Mouse (Mus musculus) embryonic facial prominence, embryonic 14.5 days (tissue): Measurements from ENCODE around the gene Dpf1. TPM values are rescaled to one million over a fixed set of nuclear protein-coding genes. Genes with fewer than 3 reads are reported as not detected.

Source experiments
- ATAC-seq: fragments of 200-750 bp; cut with Nextera tagmentation; 2 replicates; pipeline ENCODE4 v1.8.0; 2017; ENCODE audit warnings: low read depth, moderate number of reproducible peaks, moderate TSS enrichment
- DNase-seq: peaks from one replicate; pipeline ENCODE4 v3.0.0-alpha.2; 2015; ENCODE audit warnings: low spot score
- H3K27ac ChIP-seq: fragments of 300-500 bp; sonication (generic); replicated peaks from 2 replicates; pipeline ENCODE4 v1.5.1; 2014; ENCODE audit warnings: low read depth, mild to moderate bottlenecking, low read length, moderate library complexity
- H3K27me3 ChIP-seq: fragments of 300-500 bp; sonication (generic); replicated peaks from 2 replicates; pipeline ENCODE4 v1.6.1; 2014; ENCODE audit warnings: low read length; ENCODE audit not compliant: control insufficient read depth, insufficient read depth
- H3K36me3 ChIP-seq: fragments of 300-500 bp; sonication (generic); 2 replicates; pipeline ENCODE4 v1.6.1; 2014; ENCODE audit warnings: low read length, mixed read lengths; ENCODE audit not compliant: control insufficient read depth, insufficient read depth
- H3K4me1 ChIP-seq: fragments of 300-500 bp; sonication (generic); 2 replicates; pipeline ENCODE4 v1.6.1; 2014; ENCODE audit warnings: antibody characterized with exemption, low read length; ENCODE audit not compliant: control insufficient read depth, insufficient read depth
- H3K4me2 ChIP-seq: fragments of 300-500 bp; sonication (generic); 2 replicates; pipeline ENCODE4 v1.6.1; 2014; ENCODE audit warnings: low read depth, mild to moderate bottlenecking, low read length, moderate library complexity, mixed read lengths
- H3K4me3 ChIP-seq: fragments of 300-500 bp; sonication (generic); 2 replicates; pipeline ENCODE4 v1.5.1; 2014; ENCODE audit warnings: low read depth, mild to moderate bottlenecking, low read length
- H3K9ac ChIP-seq: fragments of 300-500 bp; sonication (generic); 2 replicates; pipeline ENCODE4 v1.6.1; 2014; ENCODE audit warnings: low read depth, mild to moderate bottlenecking, low read length, moderate library complexity, mixed read lengths
- H3K9me3 ChIP-seq: fragments of 300-500 bp; sonication (generic); 2 replicates; pipeline ENCODE4 v1.6.1; 2016; ENCODE audit warnings: low read length; ENCODE audit not compliant: control insufficient read depth
- WGBS: fragments of 180-500 bp; shearing (Covaris S2); extraction: QIAGEN DNeasy Blood & Tissue Kit; methylation state at CpG from one replicate; pipeline ENCODE4 v1.1.7; 2014; 5-methylcytosine and 5-hydroxymethylcytosine counted together
- polyA plus RNA-seq: library from polyadenylated mRNA; unstranded; fragments of >200 nt; fragmentation: Nextera tagmentation; extraction: Ambion mirVana; gene quantifications from 2 replicates; pipeline ENCODE4 v1.2.1, GENCODE M21; 2014

The Dpf1 gene
- polyA plus RNA-seq, 1 experiment from 2014 or later = 11.4 TPM

GRCm38 (mm10) chr7:29346212-29346611 is 42.5 kb downstream of the Dpf1 start:
- H3K27ac ChIP-seq = no peak overlapping the region
- H3K4me3 ChIP-seq = no peak overlapping the region
- no peak for ATAC-seq
- no peak overlapping the region for H3K4me2 ChIP-seq
- H3K9ac ChIP-seq = no peak overlapping the region
- H3K27me3 ChIP-seq = no peaks in the 10 kb centered on the region
- WGBS = 67% methylated on average over 3 of the region's 3 CpGs
- peaks cover 45% of the 10 kb centered on the region for H3K36me3 ChIP-seq
- H3K4me1 ChIP-seq = peaks cover 12% of the 10 kb centered on the region; the same call in 1 of the 2 replicates
- no peak for DNase-seq
- no peaks in the 10 kb centered on the region for H3K9me3 ChIP-seq

GRCm38 (mm10) chr7:29350489-29350888 is 46.7 kb downstream of the Dpf1 start:
- ATAC-seq (no peak), DNase-seq (no peak)
- WGBS = 88% methylated on average over 10 of the region's 10 CpGs
- Histone ChIP-seq H3K27me3 (no peaks in the 10 kb centered on the region), H3K9ac (no peak overlapping the region), H3K4me2 (no peak overlapping the region), H3K27ac (no peak overlapping the region), H3K4me3 (no peak overlapping the region), H3K9me3 (no peaks in the 10 kb centered on the region), H3K4me1 (no peaks in the 10 kb centered on the region), H3K36me3 (peaks cover 55% of the 10 kb centered on the region)

DNA sequence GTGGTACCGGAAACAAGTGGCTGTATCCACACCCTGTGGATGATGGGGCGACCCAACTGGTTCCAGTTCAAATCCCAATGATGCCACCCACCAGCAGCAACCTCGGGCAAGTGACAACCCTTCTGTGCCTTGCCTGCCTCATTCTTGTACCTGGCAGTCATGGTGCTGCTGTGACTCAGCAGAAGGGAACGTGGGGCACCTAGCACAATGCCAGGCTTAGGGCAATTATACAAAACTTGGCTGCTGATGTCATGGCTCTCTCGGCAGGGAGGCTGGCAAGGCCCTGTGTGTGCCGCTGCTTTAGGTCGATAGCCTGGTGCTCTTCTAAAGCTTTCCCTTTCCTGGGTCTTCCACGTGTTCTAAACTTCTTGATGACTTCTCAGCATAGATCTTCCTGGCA is 48.5 kb downstream of the Dpf1 start:
- Histone ChIP-seq H3K4me3 (no peak overlapping the region), H3K27ac (no peak overlapping the region), H3K4me2 (no peak overlapping the region), H3K36me3 (peaks cover 51% of the 10 kb centered on the region), H3K27me3 (no peaks in the 10 kb centered on the region), H3K9me3 (no peaks in the 10 kb centered on the region), H3K9ac (no peak overlapping the region), H3K4me1 (no peaks in the 10 kb centered on the region)
- 94% methylated on average over 8 of the region's 8 CpGs for WGBS
- ATAC-seq (no peak), DNase-seq (no peak)

DNA sequence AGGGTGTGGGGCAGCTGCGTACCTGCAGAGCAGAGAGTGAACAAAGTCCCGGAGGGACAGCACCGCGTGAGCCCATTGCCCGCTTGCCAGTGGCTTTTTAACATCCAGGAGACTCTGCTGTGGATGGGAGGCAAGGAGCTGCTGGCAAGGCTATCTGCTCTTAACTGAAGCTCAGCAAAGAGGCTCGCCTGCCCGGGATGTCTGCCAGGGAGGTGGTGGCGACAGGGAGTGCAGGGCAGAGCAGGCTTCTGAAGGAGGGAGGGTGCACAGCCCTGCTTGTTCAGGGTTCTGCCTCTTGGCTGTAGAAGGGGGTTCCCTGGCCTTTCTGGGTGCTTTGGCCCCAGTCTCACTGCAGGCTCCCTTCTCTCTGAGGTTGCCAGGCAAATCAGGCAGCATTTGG is 50.4 kb downstream of the Dpf1 start:
- ATAC-seq = no peak
- 94% methylated on average over 5 of the region's 8 CpGs for WGBS
- DNase-seq = no peak
- H3K4me2 ChIP-seq = no peak overlapping the region
- no peaks in the 10 kb centered on the region for H3K27me3 ChIP-seq
- H3K27ac ChIP-seq = no peak overlapping the region
- H3K9ac ChIP-seq = no peak overlapping the region
- no peaks in the 10 kb centered on the region for H3K9me3 ChIP-seq
- H3K36me3 ChIP-seq = peaks cover 39% of the 10 kb centered on the region
- no peak overlapping the region for H3K4me3 ChIP-seq
- H3K4me1 ChIP-seq = no peaks in the 10 kb centered on the region

DNA sequence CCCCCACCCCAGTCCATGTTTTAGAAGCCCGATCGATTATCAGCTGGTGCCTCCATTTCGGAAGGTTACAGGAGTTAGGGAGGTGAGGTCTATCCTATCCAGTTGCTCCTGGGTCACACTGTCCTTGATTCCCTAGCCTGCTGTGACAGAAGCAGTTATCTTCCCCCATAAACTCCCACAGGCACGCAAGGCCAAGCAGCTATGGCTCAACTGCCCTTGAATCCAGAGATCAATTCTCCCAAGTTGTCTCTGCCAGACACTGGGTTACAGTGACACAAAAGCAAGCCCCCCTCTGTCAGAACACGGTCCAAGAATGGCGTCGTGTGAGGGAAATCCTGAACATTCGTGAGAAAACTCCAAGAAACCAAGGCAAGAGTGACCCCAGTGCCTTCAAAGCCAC is 51.7 kb downstream of the Dpf1 start:
- H3K27me3 ChIP-seq = no peaks in the 10 kb centered on the region
- ATAC-seq = no peak
- WGBS = 94% methylated on average over 8 of the region's 8 CpGs
- no peak overlapping the region for H3K4me3 ChIP-seq
- no peaks in the 10 kb centered on the region for H3K4me1 ChIP-seq
- DNase-seq = no peak
- H3K36me3 ChIP-seq = peaks cover 34% of the 10 kb centered on the region; the same call in 1 of the 2 replicates
- no peak overlapping the region for H3K27ac ChIP-seq
- no peaks in the 10 kb centered on the region for H3K9me3 ChIP-seq
- no peak overlapping the region for H3K9ac ChIP-seq
- no peak overlapping the region for H3K4me2 ChIP-seq

GRCm38 (mm10) chr7:29361497-29361896 is 57.7 kb downstream of the Dpf1 start:
- ATAC-seq = no peak
- no peak overlapping the region for H3K9ac ChIP-seq
- no peaks in the 10 kb centered on the region for H3K27me3 ChIP-seq
- WGBS = 92% methylated on average over 13 of the region's 13 CpGs
- no peak for DNase-seq
- H3K4me3 ChIP-seq = no peak overlapping the region
- no peaks in the 10 kb centered on the region for H3K4me1 ChIP-seq
- no peaks in the 10 kb centered on the region for H3K9me3 ChIP-seq
- H3K27ac ChIP-seq = no peak overlapping the region
- no peak overlapping the region for H3K4me2 ChIP-seq
- H3K36me3 ChIP-seq = peaks cover 39% of the 10 kb centered on the region

GRCm38 (mm10) chr7:29364052-29364451 is 60.3 kb downstream of the Dpf1 start:
- H3K4me2 ChIP-seq = no peak overlapping the region
- ATAC-seq = 0 out of 2 replicates have a peak, but pooled peaks have one; percentile 41
- H3K27me3 ChIP-seq = no peaks in the 10 kb centered on the region
- WGBS = 19% methylated on average over 4 of the region's 4 CpGs
- DNase-seq = peak; percentile 52
- H3K36me3 ChIP-seq = peaks cover 33% of the 10 kb centered on the region
- no peaks in the 10 kb centered on the region for H3K9me3 ChIP-seq
- no peaks in the 10 kb centered on the region for H3K4me1 ChIP-seq
- no peak overlapping the region for H3K9ac ChIP-seq
- H3K4me3 ChIP-seq = no peak overlapping the region
- no peak overlapping the region for H3K27ac ChIP-seq

GRCm38 (mm10) chr7:29367166-29368003 is 63.6 kb downstream of the Dpf1 start:
- Histone ChIP-seq H3K9me3 (no peaks in the 10 kb centered on the region), H3K27me3 (no peaks in the 10 kb centered on the region), H3K9ac (no peak overlapping the region), H3K4me2 (no peak overlapping the region), H3K36me3 (peaks cover 19% of the 10 kb centered on the region), H3K27ac (no peak overlapping the region), H3K4me3 (no peak overlapping the region), H3K4me1 (no peaks in the 10 kb centered on the region)
- whole genome bisulfite sequencing = 84% methylated on average over 13 of the region's 13 CpGs
- DNase-seq (no peak), ATAC-seq (peak; percentile 67; the same call in 1 of the 2 replicates)
